Mouse (Mus musculus) MEL (cell line): ENCODE data around the gene Cyfip1.

Source experiments
- CTCF ChIP-seq, 3 experiments: IDR thresholded peaks in 2 of 3; conservative IDR thresholded peaks in 1 of 3; 2 replicates each; pipeline ENCODE4 v1.5.1; 2011 to 2012; ENCODE audit warnings: low read length in 3 of 3, low read depth in 2 of 3, mild to moderate bottlenecking in 2 of 3, improper control_type of control experiment in 1 of 3, inconsistent platforms in 1 of 3, mixed read lengths in 1 of 3, moderate library complexity in 1 of 3; ENCODE audit not compliant: control insufficient read depth in 1 of 3, insufficient read depth in 1 of 3, poor library complexity in 1 of 3, severe bottlenecking in 1 of 3
- USF1 ChIP-seq: IDR thresholded peaks from 2 replicates; pipeline ENCODE4 v1.6.1; 2014; ENCODE audit warnings: low read depth, mild to moderate bottlenecking, inconsistent platforms, low read length, improper control_type of control experiment, moderate library complexity

GRCm38 (mm10) chr7:55957916-55958315 is 116.4 kb downstream of the Cyfip1 start:
- no peak for TF ChIP-seq CTCF (IDR thresholded peaks at IDR 0.05 in 2 of 3, conservative IDR thresholded peaks at IDR 0.05 in 1 of 3; ENCODE audit: control insufficient read depth in 1 of 3, insufficient read depth in 1 of 3, low read depth in 2 of 3, low read length in 3 of 3, poor library complexity in 1 of 3, severe bottlenecking in 1 of 3)
- TF ChIP-seq USF1, result no peak
